Mouse (Mus musculus) lung, adult 2 months (tissue): ENCODE measurements around the gene Golph3l.

Source experiments
- CTCF ChIP-seq: fragments of 200-500 bp; IDR thresholded peaks from 2 replicates; pipeline ENCODE4 v1.5.1; 2011; ENCODE audit warnings: mild to moderate bottlenecking, low read length, control low read depth; ENCODE audit not compliant: insufficient read depth
- POLR2A ChIP-seq: fragments of 200-500 bp; IDR thresholded peaks from 2 replicates; pipeline ENCODE4 v1.6.1; 2011; ENCODE audit warnings: low read depth, mild to moderate bottlenecking, control low read depth, low read length, borderline replicate concordance; ENCODE audit errors: extremely low read depth

DNA sequence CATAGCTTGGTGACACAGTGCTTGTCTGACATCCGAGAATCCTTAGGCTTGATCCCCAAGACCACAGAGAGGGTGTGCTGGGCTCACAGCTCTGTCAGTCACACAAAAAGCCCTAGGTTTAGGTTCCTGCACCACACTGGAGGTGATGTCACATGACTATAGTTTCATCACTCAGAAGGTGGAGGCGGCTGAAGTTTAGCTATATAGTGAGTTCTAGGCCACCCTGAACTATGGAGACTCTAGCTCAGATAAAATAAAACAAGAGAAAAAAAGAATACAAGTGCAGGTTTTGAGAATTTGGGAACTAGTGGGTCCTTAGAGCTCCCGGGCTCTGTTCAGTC lies 62.3 kb downstream of the Golph3l start:
- TF ChIP-seq POLR2A (no peak), CTCF (no peak)
